Mouse (Mus musculus) frontal cortex, adult 2 months (tissue): Measurements from ENCODE around the gene Gm32687. TPM values are rescaled to one million over a fixed set of nuclear protein-coding genes. Genes with fewer than 3 reads are reported as not detected.
"Not testable (repeated sequence)": the region's sequence is repeated elsewhere in the genome, so short reads cannot be mapped to it uniquely, and the experiment has no call there.

ENCODE experiments used
- DNase-seq, 2 experiments: peaks; one replicate each; pipeline ENCODE4 v3.0.0; 2022; ENCODE audit warnings: low spot score in 1 of 2; ENCODE audit errors: extremely low spot score in 1 of 2
- polyA plus RNA-seq: library from polyadenylated mRNA; depleted of rRNA; stranded (reverse); fragments of >200 nt; gene quantifications from 2 replicates; pipeline ENCODE4 v1.2.3, GENCODE M21; 2012; rRNA removed

Gm32687 gene
- polyA plus RNA-seq: 3.4 and 5.0 TPM in 2 replicates

- peak in 1 of 2 experiments; percentile 1 for DNase-seq
These were observed at the start of gene Gm32687 for GRCm38 (mm10) chr10:81863409-81864407. Gene Gm32687 (plus strand): TSS chr10:81863934.

- not testable (repeated sequence) for DNase-seq
These were observed 17.5 kb upstream of the Gm32687 start for GRCm38 (mm10) chr10:81846219-81846618.

- not testable (repeated sequence) for DNase-seq
These were observed 66.4 kb downstream of the Gm32687 start, which contains the start of gene Zfp781 for GRCm38 (mm10) chr10:81929842-81930743. Gene Zfp781 (minus strand): TSS chr10:81930480.

Other genes with a start within 250 kb of the Gm32687 start
- gene Sirt6, start 236.1 kb upstream of the Gm32687 start, polyA plus RNA-seq: 33.9 and 36.2 TPM in 2 replicates
- gene Ankrd24, start 235.4 kb upstream of the Gm32687 start, polyA plus RNA-seq: 106 and 108 TPM in 2 replicates
- gene Gm10778, start 214.9 kb upstream of the Gm32687 start, polyA plus RNA-seq: 2.9 and 3.3 TPM in 2 replicates
- gene Zfp433, start 159.1 kb upstream of the Gm32687 start, polyA plus RNA-seq: 6.4 and 6.5 TPM in 2 replicates
- gene Gm3055, start 92.8 kb upstream of the Gm32687 start, polyA plus RNA-seq: 6.4 and 8.2 TPM in 2 replicates
- gene Gm4767, start 51.7 kb upstream of the Gm32687 start, polyA plus RNA-seq: 0.36 and 0.72 TPM in 2 replicates
- gene Zfp781, start 66.5 kb downstream of the Gm32687 start, polyA plus RNA-seq: 2.5 and 2.9 TPM in 2 replicates
- gene Zfp873, start 184.2 kb downstream of the Gm32687 start, polyA plus RNA-seq: 7.1 and 7.7 TPM in 2 replicates
- 1.6 and 2.3 TPM in 2 replicates for gene BC024063, start 219.4 kb downstream of the Gm32687 start, polyA plus RNA-seq